Mouse (Mus musculus) thymus, postnatal 4 days (tissue): Measurements from ENCODE around the gene Gm15140.
"Not testable (repeated sequence)": the region's sequence is repeated elsewhere in the genome, so short reads cannot be mapped to it uniquely, and the experiment has no call there.

Source experiments
- DNase-seq: peaks from one replicate; pipeline ENCODE4 v3.0.0; 2021

The Gm15140 gene

GRCm38 (mm10) chrX:154120585-154120984 is at the start of gene Gm15140:
TSS of gene Gm15140 (minus strand) at chrX:154120685.
- DNase-seq, result not testable (repeated sequence)
